Mouse (Mus musculus) Muller cell, postnatal 12 days (primary cell): ENCODE data around the gene Olfr720.

Experiments used
- DNase-seq: peaks from one replicate; pipeline ENCODE4 v3.0.0-alpha.2; 2015; ENCODE audit errors: inconsistent ontology term

Olfr720 gene

DNA sequence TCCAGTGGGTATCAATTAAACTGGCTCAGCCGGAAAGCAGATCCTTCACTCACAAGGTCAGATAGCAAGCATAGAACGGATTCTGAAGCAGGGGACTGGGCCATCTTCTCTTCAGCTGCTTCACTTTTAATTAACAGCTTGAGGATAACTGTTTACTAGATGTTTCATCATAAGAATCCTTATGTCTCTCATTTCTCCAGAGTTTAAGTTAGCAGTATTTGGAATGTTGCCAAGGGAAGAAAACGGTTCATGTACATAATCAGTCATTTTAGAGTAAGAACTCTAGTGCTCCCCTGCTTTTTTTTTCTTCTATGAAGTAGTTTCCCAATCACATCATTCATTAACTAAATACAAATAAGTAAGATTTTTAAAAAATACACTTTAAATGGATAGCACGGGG, at the start of gene Olfr720:
Gene Olfr720, minus strand, starts transcription at position 101 of the 400 bp plus-strand sequence.
- no peak for DNase-seq
